Mouse (Mus musculus): ENCODE results near the gene Rpl9-ps6. TPM values are rescaled to one million over a fixed set of nuclear protein-coding genes. Genes with fewer than 3 reads are reported as not detected.

Rpl9-ps6 gene
- total RNA-seq, 1 experiment from 2014 or later: 47.5 TPM

Other genes starting within 250 kb of the Rpl9-ps6 start
- 87.0 and 93.2 TPM in 2 replicates for gene Sgms1, start 76.9 kb downstream of the Rpl9-ps6 start, total RNA-seq (2021)
- gene Minpp1, start 19.2 kb upstream of the Rpl9-ps6 start, total RNA-seq (2021): 43.6 and 45.5 TPM in 2 replicates
- gene Papss2, start 129.2 kb upstream of the Rpl9-ps6 start, total RNA-seq (2021): 13.4 and 16.4 TPM in 2 replicates

Data from adrenal gland, postnatal 25 days (tissue).